Mouse (Mus musculus) C2C12 (cell line): ENCODE measurements at regions not wholly inside any gene's neighbourhood (a gene's known extent, or its start where the extent isn't known, plus 50 kb on each side); places are given as distances from the start of the nearest gene placed in this dataset.

Experiments used
- H3K27me3 ChIP-seq: one replicate; pipeline ENCODE4 v1.6.1; 2011; ENCODE audit not compliant: control insufficient read depth, insufficient read depth, insufficient read length
- H3K36me3 ChIP-seq: one replicate; pipeline ENCODE4 v1.6.1; 2011; ENCODE audit not compliant: control insufficient read depth, insufficient read depth
- H3K4me3 ChIP-seq: one replicate; pipeline ENCODE4 v1.5.1; 2011; ENCODE audit warnings: mild to moderate bottlenecking, control low read depth; ENCODE audit not compliant: poor library complexity, insufficient read depth, severe bottlenecking
- H3K79me2 ChIP-seq: one replicate; pipeline ENCODE4 v1.6.1; 2011; ENCODE audit not compliant: control insufficient read depth, insufficient read depth
- H3K79me3 ChIP-seq: one replicate; pipeline ENCODE4 v1.6.1; 2011; ENCODE audit warnings: low read depth, control low read depth
- H3ac ChIP-seq: one replicate; pipeline ENCODE3; 2011; ENCODE audit warnings: low read depth; ENCODE audit not compliant: control insufficient read depth, insufficient read length
- CEBPB ChIP-seq: IDR thresholded peaks from one replicate; pipeline ENCODE4 v1.6.1; 2011; ENCODE audit warnings: low read depth, mild to moderate bottlenecking, control low read depth, moderate library complexity
- CTCF ChIP-seq: IDR thresholded peaks from one replicate; pipeline ENCODE4 v1.5.1; 2011; ENCODE audit not compliant: control insufficient read depth, insufficient read depth, insufficient read length
- FOSL1 ChIP-seq: IDR thresholded peaks from one replicate; pipeline ENCODE4 v1.8.0; 2011; ENCODE audit warnings: mild to moderate bottlenecking, low read length; ENCODE audit not compliant: poor library complexity, insufficient read depth, severe bottlenecking
- MAX ChIP-seq: IDR thresholded peaks from one replicate; pipeline ENCODE4 v1.6.1; 2011; ENCODE audit warnings: mild to moderate bottlenecking, control low read depth
- MYOD1 ChIP-seq: IDR thresholded peaks from one replicate; pipeline ENCODE4 v1.6.1; 2011; ENCODE audit warnings: low read depth; ENCODE audit not compliant: control insufficient read depth, insufficient read length
- MYOG ChIP-seq: IDR thresholded peaks from one replicate; pipeline ENCODE4 v1.6.1; 2011; ENCODE audit not compliant: control insufficient read depth, insufficient read length; ENCODE audit errors: extremely low read depth
- USF1 ChIP-seq: IDR thresholded peaks from one replicate; pipeline ENCODE4 v1.6.1; 2011; ENCODE audit warnings: low read depth, mild to moderate bottlenecking, control low read depth, moderate library complexity

GRCm38 (mm10) chr13:101504241-101504640 lies 263.8 kb downstream of the Pik3r1 start:
- no peak overlapping the region for H3ac ChIP-seq
- H3K4me3 ChIP-seq, result no peak overlapping the region
- TF ChIP-seq MYOD1, result no peak
- no peak for TF ChIP-seq MYOG
- no peak for TF ChIP-seq CEBPB
- no peak for TF ChIP-seq MAX
- TF ChIP-seq CTCF, result no peak
- TF ChIP-seq USF1, result no peak
- no peak for TF ChIP-seq FOSL1
- no peaks in the 10 kb centered on the region for H3K27me3 ChIP-seq
- no peaks in the 10 kb centered on the region for H3K79me3 ChIP-seq
- H3K79me2 ChIP-seq, result no peaks in the 10 kb centered on the region
- no peaks in the 10 kb centered on the region for H3K36me3 ChIP-seq

- Histone ChIP-seq H3K4me3 (no peak overlapping the region), H3K79me2 (no peaks in the 10 kb centered on the region), H3K27me3 (no peaks in the 10 kb centered on the region), H3ac (no peak overlapping the region), H3K79me3 (no peaks in the 10 kb centered on the region), H3K36me3 (no peaks in the 10 kb centered on the region)
- TF ChIP-seq MAX (no peak), MYOD1 (no peak), MYOG (no peak)
Observed at GRCm38 (mm10) chr13:101501845-101502284, 266.2 kb downstream of the Pik3r1 start.

GRCm38 (mm10) chr13:101501061-101501460 lies 267.0 kb downstream of the Pik3r1 start:
- no peak overlapping the region for H3ac ChIP-seq
- H3K79me3 ChIP-seq, result no peaks in the 10 kb centered on the region
- H3K4me3 ChIP-seq, result no peak overlapping the region
- no peaks in the 10 kb centered on the region for H3K79me2 ChIP-seq
- no peaks in the 10 kb centered on the region for H3K36me3 ChIP-seq
- no peak for TF ChIP-seq CEBPB
- no peak for TF ChIP-seq USF1
- TF ChIP-seq FOSL1, result no peak
- TF ChIP-seq CTCF, result no peak
- no peak for TF ChIP-seq MYOG
- TF ChIP-seq MAX, result no peak
- no peak for TF ChIP-seq MYOD1
- no peaks in the 10 kb centered on the region for H3K27me3 ChIP-seq

GRCm38 (mm10) chr13:101491835-101492234 lies 276.2 kb downstream of the Pik3r1 start:
- H3K79me2 ChIP-seq, result no peaks in the 10 kb centered on the region
- no peak overlapping the region for H3K4me3 ChIP-seq
- no peak overlapping the region for H3ac ChIP-seq
- H3K36me3 ChIP-seq, result no peaks in the 10 kb centered on the region
- no peaks in the 10 kb centered on the region for H3K79me3 ChIP-seq
- H3K27me3 ChIP-seq, result no peaks in the 10 kb centered on the region
- TF ChIP-seq MAX, result no peak
- no peak for TF ChIP-seq USF1
- no peak for TF ChIP-seq MYOD1
- TF ChIP-seq CEBPB, result no peak
- no peak for TF ChIP-seq FOSL1
- TF ChIP-seq MYOG, result no peak
- no peak for TF ChIP-seq CTCF

- no peaks in the 10 kb centered on the region for H3K79me2 ChIP-seq
- H3K36me3 ChIP-seq, result no peaks in the 10 kb centered on the region
- no peak for TF ChIP-seq USF1
- no peak for TF ChIP-seq CEBPB
- TF ChIP-seq MYOG, result no peak
- no peak for TF ChIP-seq MYOD1
- TF ChIP-seq MAX, result no peak
- no peak for TF ChIP-seq CTCF
- TF ChIP-seq FOSL1, result no peak
- H3K79me3 ChIP-seq, result no peaks in the 10 kb centered on the region
- H3K4me3 ChIP-seq, result no peak overlapping the region
- H3ac ChIP-seq, result no peak overlapping the region
- no peaks in the 10 kb centered on the region for H3K27me3 ChIP-seq
Observed at GRCm38 (mm10) chr13:101490961-101491360, 277.1 kb downstream of the Pik3r1 start.

GRCm38 (mm10) chr13:101487621-101488020 lies 280.4 kb downstream of the Pik3r1 start:
- Histone ChIP-seq H3K36me3 (no peaks in the 10 kb centered on the region), H3K79me2 (no peaks in the 10 kb centered on the region), H3K4me3 (no peak overlapping the region), H3K27me3 (no peaks in the 10 kb centered on the region), H3K79me3 (no peaks in the 10 kb centered on the region), H3ac (no peak overlapping the region)
- TF ChIP-seq FOSL1 (no peak), USF1 (no peak), MYOG (no peak), CEBPB (no peak), CTCF (no peak), MYOD1 (no peak), MAX (no peak)
